8 mouse cellular contexts compared by ENCODE assay signal in the genomic region with DNA sequence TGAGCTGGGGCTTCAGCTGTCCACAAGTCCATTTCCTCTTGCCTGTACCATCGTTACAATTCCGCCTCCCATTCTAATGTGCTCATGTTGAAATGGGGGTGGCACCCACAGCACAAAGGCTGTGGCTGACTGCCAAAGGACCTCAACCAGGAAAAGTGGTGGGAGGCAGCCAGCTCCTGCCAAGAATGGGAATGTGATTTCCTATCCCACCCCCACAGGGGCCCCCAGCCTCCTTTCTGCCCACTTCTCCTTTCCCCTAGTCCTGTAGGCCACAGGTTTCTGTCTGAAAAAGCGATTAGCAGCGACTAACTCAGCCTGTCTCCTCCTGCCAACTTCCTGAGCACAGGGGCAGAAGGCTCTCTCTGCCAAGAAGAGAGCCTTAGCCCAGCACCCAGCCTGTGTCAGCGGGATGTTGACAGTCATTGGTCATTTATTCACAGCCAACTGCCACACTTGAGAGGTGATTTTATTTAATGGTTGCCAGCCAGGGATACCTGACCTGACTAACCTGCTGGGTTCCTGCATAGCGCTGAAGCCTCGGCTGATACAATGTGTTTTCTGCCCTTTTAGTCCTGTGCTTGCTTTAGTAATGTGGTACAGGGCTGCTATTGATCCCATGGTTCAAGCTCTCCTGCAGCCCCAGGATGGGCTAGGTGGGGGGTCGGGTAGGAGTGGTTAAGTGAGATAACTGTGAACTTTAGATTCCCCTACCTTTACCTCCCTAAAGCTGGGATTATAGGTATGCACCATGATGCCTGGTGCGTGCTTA.
DNase-seq lines count a peak whose midpoint lies in the region; ATAC-seq and TF ChIP-seq lines count a peak whose summit lies in the region.

No protein-coding gene starts in this region.

- peak overlapping the region; percentile 34 for H3K4me2 ChIP-seq in CH12.LX (ENCODE audit: insufficient read depth, low read depth, poor library complexity, severe bottlenecking)
- no peak overlapping the region for H3K4me2 ChIP-seq in hindbrain, embryonic 15.5 days

- H3K79me2 ChIP-seq in CH12.LX (replicated peaks; ENCODE audit: control insufficient read depth, extremely low read depth, insufficient read depth, poor library complexity, severe bottlenecking), result no peaks in the 10 kb centered on the region

- peak overlapping the region; percentile 11 for H3K27ac ChIP-seq in CH12.LX (ENCODE audit: insufficient read depth, low read depth)
- H3K27ac ChIP-seq in hindbrain, embryonic 15.5 days (replicated peaks), result peak overlapping the region; percentile 41; the same call in 1 of the 2 replicates

- 50% methylated on average over 9 of the region's 9 CpGs for WGBS in hindbrain, embryonic 15.5 days

- peak; percentile 90 for ATAC-seq in hindbrain, embryonic 15.5 days (ENCODE audit: low FRiP score, low read depth)
- no peak for ATAC-seq in erythroblast, adult 5-6 weeks (replicated peaks; ENCODE audit: low FRiP score, poor library complexity, severe bottlenecking)

- H3K36me3 ChIP-seq in CH12.LX (replicated peaks in 1 of 2; ENCODE audit: control insufficient read depth in 1 of 2, insufficient read depth in 1 of 2, low read length in 1 of 2), result no peaks in the 10 kb centered on the region
- H3K36me3 ChIP-seq in hindbrain, embryonic 15.5 days, result no peaks in the 10 kb centered on the region
- no peaks in the 10 kb centered on the region for H3K36me3 ChIP-seq in megakaryocyte, embryonic 14.5 days (replicated peaks; ENCODE audit: low read length)

- TF ChIP-seq POLR2A in CH12.LX (IDR thresholded peaks at IDR 0.05; ENCODE audit: low read depth, low read length), result no peak

- H3K9ac ChIP-seq in CH12.LX (ENCODE audit: insufficient read depth, low read depth), result peak overlapping the region; percentile 22; the same call in 1 of the 2 replicates
- no peak overlapping the region for H3K9ac ChIP-seq in hindbrain, embryonic 15.5 days

- no peak for TF ChIP-seq RAD21 in CH12.LX (IDR thresholded peaks at IDR 0.05; ENCODE audit: low read depth, low read length)

- no peaks in the 10 kb centered on the region for H3K27me3 ChIP-seq in CH12.LX (replicated peaks)
- no peaks in the 10 kb centered on the region for H3K27me3 ChIP-seq in hindbrain, embryonic 15.5 days
- H3K27me3 ChIP-seq in megakaryocyte, embryonic 14.5 days (replicated peaks), result peaks cover 4% of the 10 kb centered on the region

- H3K4me1 ChIP-seq in CH12.LX (ENCODE audit: control insufficient read depth in 1 of 2, insufficient read depth in 2 of 2), result peaks cover 28 to 55% of the 10 kb centered on the region in 2 experiments
- peaks cover 18% of the 10 kb centered on the region for H3K4me1 ChIP-seq in hindbrain, embryonic 15.5 days (replicated peaks)
- peaks cover 50% of the 10 kb centered on the region for H3K4me1 ChIP-seq in megakaryocyte, embryonic 14.5 days

- DNase-seq in CH12.LX (ENCODE audit: extremely low read depth), result no peak
- peak; percentile 54 for DNase-seq in adrenal gland, postnatal 10 days
- peak; percentile 62 to 65 for DNase-seq in frontal cortex, postnatal 10 days (ENCODE audit: low spot score in 2 of 2)
- peak; percentile 29 to 51 for DNase-seq in left cerebral cortex, adult 8-10 months (ENCODE audit: low spot score in 2 of 2)
- peak; percentile 60 for DNase-seq in testis, postnatal 10 days (ENCODE audit: low spot score)

- peak overlapping the region in 1 of 3 experiments; percentile 14 for H3K4me3 ChIP-seq in CH12.LX (replicated peaks in 1 of 3; ENCODE audit: low read depth in 2 of 3, low read length in 2 of 3, poor library complexity in 1 of 3)
- no peak overlapping the region for H3K4me3 ChIP-seq in hindbrain, embryonic 15.5 days
- H3K4me3 ChIP-seq in megakaryocyte, embryonic 14.5 days (replicated peaks), result peak overlapping the region; percentile 64

- in situ Hi-C loops in CH12.LX (cut with MboI; ENCODE audit: low pct_ligation_motif_present, low pct_unique_long_range_greater_than_20kb, low sequenced_read_pairs), result loop anchor here (10.0 kb wide), 1 partner anchor 125 kb away; a partner anchor contains a TSS

- dilution Hi-C loops in CH12.LX (cut with MboI; ENCODE audit: extremely low pct_ligation_motif_present, extremely low pct_unique_long_range_greater_than_20kb, low sequenced_read_pairs), result no loop called here

- no peaks in the 10 kb centered on the region for H3K9me3 ChIP-seq in CH12.LX (replicated peaks; ENCODE audit: low read length)
- no peaks in the 10 kb centered on the region for H3K9me3 ChIP-seq in hindbrain, embryonic 15.5 days
- no peaks in the 10 kb centered on the region for H3K9me3 ChIP-seq in megakaryocyte, embryonic 14.5 days

- no peak for TF ChIP-seq CTCF in CH12.LX (conservative IDR thresholded peaks at IDR 0.05 in 1 of 2, IDR thresholded peaks at IDR 0.05 in 1 of 2; ENCODE audit: low read depth in 2 of 2, low read length in 2 of 2)

- TF ChIP-seq EP300 in CH12.LX (IDR thresholded peaks at IDR 0.05; ENCODE audit: low read length), result peak; percentile 53; the same call in 1 of the 2 replicates

TF ChIP-seq in CH12.LX, 34 proteins besides CTCF, POLR2A, EP300 and RAD21:
- no peak for TF ChIP-seq KAT2A (IDR thresholded peaks at IDR 0.05; ENCODE audit: insufficient replicate concordance, low read length)
- TF ChIP-seq NELFE (IDR thresholded peaks at IDR 0.05; ENCODE audit: low read depth, low read length), result no peak
- peak; percentile 68; the same call in 1 of the 2 replicates for TF ChIP-seq IRF4 (IDR thresholded peaks at IDR 0.05; ENCODE audit: low read depth, low read length)
